Mouse (Mus musculus) intestine, postnatal 0 days (tissue): ENCODE measurements around the gene Triobp. TPM values are rescaled to one million over a fixed set of nuclear protein-coding genes. Genes with fewer than 3 reads are reported as not detected.
A peak's percentile ranks its signal among the peaks of the same experiment; 100 is the strongest.
"Not testable (repeated sequence)": the region's sequence is repeated elsewhere in the genome, so short reads cannot be mapped to it uniquely, and the experiment has no call there.

Experiments used
- ATAC-seq: fragments of 200-750 bp; cut with Nextera tagmentation; 2 replicates; pipeline ENCODE4 v1.8.0; 2017; ENCODE audit warnings: mild to moderate bottlenecking, moderate TSS enrichment, moderate library complexity
- H3K27ac ChIP-seq: fragments of 300-500 bp; sonication (generic); 2 replicates; pipeline ENCODE4 v1.5.1; 2014; ENCODE audit warnings: mild to moderate bottlenecking, low read depth, low read length, moderate library complexity
- H3K27me3 ChIP-seq: fragments of 300-500 bp; sonication (generic); replicated peaks from 2 replicates; pipeline ENCODE4 v1.6.1; 2014; ENCODE audit warnings: low read length, mixed read lengths; ENCODE audit not compliant: control insufficient read depth, insufficient read depth
- H3K36me3 ChIP-seq: fragments of 300-500 bp; sonication (generic); 2 replicates; pipeline ENCODE4 v1.6.1; 2014; ENCODE audit warnings: mild to moderate bottlenecking, moderate library complexity; ENCODE audit not compliant: control insufficient read depth, insufficient read depth
- H3K4me1 ChIP-seq: fragments of 300-500 bp; sonication (generic); replicated peaks from 2 replicates; pipeline ENCODE4 v1.6.1; 2014; ENCODE audit warnings: antibody characterized with exemption, low read length, mixed read lengths; ENCODE audit not compliant: control insufficient read depth, insufficient read depth
- H3K4me2 ChIP-seq: fragments of 300-500 bp; sonication (generic); replicated peaks from 2 replicates; pipeline ENCODE4 v1.6.1; 2014; ENCODE audit warnings: low read depth, mild to moderate bottlenecking, moderate library complexity
- H3K4me3 ChIP-seq: fragments of 300-500 bp; sonication (generic); 2 replicates; pipeline ENCODE4 v1.5.1; 2014; ENCODE audit warnings: low read depth, low read length
- H3K9ac ChIP-seq: fragments of 300-500 bp; sonication (generic); 2 replicates; pipeline ENCODE4 v1.6.1; 2014; ENCODE audit warnings: mild to moderate bottlenecking, low read depth, low read length
- H3K9me3 ChIP-seq: fragments of 300-500 bp; sonication (generic); 2 replicates; pipeline ENCODE4 v1.6.1; 2016; ENCODE audit warnings: mixed run types; ENCODE audit not compliant: control insufficient read depth
- CTCF ChIP-seq: sonication (generic); IDR thresholded peaks from 2 replicates; pipeline ENCODE4 v1.5.1; 2016; ENCODE audit warnings: low read depth, mild to moderate bottlenecking, control low read depth, antibody characterized with exemption, moderate library complexity
- WGBS: fragments of 180-500 bp; shearing (Covaris S2); extraction: QIAGEN DNeasy Blood & Tissue Kit; methylation state at CpG from one replicate; pipeline ENCODE4 v1.1.7; 2014; 5-methylcytosine and 5-hydroxymethylcytosine counted together
- polyA plus RNA-seq: library from polyadenylated mRNA; unstranded; fragments of >200 nt; fragmentation: Nextera tagmentation; extraction: Ambion mirVana; gene quantifications from 2 replicates; pipeline ENCODE4 v1.2.1, GENCODE M21; 2015

Triobp gene
- polyA plus RNA-seq, 1 experiment from 2014 or later = 39.4 TPM

DNA sequence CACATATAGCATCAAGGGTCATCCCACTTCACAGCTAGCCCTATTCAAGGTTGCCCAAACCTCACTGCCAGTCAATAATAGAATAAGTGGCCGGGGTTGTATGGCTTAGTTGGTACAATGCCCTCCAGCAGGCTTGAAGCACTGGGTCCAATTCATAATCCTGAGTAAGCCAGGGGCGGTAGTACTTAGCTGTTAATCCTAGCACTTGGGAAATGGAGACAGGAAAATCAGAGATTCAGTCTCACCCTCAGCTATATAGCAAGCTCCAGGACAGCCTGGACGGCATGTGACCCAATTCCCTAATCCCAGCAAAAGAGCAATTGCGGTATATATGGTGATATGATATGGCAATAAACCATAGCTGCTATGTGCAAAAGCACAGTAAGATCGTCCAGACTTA, 59.5 kb downstream of the Triobp start:
- Histone ChIP-seq H3K9ac (no peak overlapping the region), H3K4me1 (no peaks in the 10 kb centered on the region), H3K9me3 (no peaks in the 10 kb centered on the region), H3K4me2 (no peak overlapping the region), H3K4me3 (no peak overlapping the region), H3K36me3 (peaks cover 49% of the 10 kb centered on the region), H3K27ac (no peak overlapping the region), H3K27me3 (no peaks in the 10 kb centered on the region)
- no peak for TF ChIP-seq CTCF
- WGBS = 74% methylated on average over 5 of the region's 5 CpGs
- ATAC-seq = no peak

GRCm38 (mm10) chr15:79007836-79008235, 60.3 kb downstream of the Triobp start:
- H3K36me3 ChIP-seq = peaks cover 41% of the 10 kb centered on the region
- H3K9ac ChIP-seq, H3K27ac ChIP-seq, H3K9me3 ChIP-seq, H3K27me3 ChIP-seq, H3K4me1 ChIP-seq, ATAC-seq, H3K4me3 ChIP-seq, H3K4me2 ChIP-seq: not testable (repeated sequence)
- peak; percentile 34 for TF ChIP-seq CTCF
- 89% methylated on average over 6 of the region's 6 CpGs for WGBS

- H3K4me3 ChIP-seq = no peak overlapping the region
- no peak overlapping the region for H3K4me2 ChIP-seq
- peaks cover 23% of the 10 kb centered on the region for H3K36me3 ChIP-seq
- H3K27me3 ChIP-seq = no peaks in the 10 kb centered on the region
- TF ChIP-seq CTCF = no peak
- 69% methylated on average over 5 of the region's 5 CpGs for WGBS
- no peaks in the 10 kb centered on the region for H3K4me1 ChIP-seq
- H3K27ac ChIP-seq = no peak overlapping the region
- no peak for ATAC-seq
- no peaks in the 10 kb centered on the region for H3K9me3 ChIP-seq
- H3K9ac ChIP-seq = no peak overlapping the region
These were observed 62.2 kb downstream of the Triobp start for GRCm38 (mm10) chr15:79009734-79010133.

GRCm38 (mm10) chr15:79011550-79011949, 64.0 kb downstream of the Triobp start:
- H3K4me1 ChIP-seq = no peaks in the 10 kb centered on the region
- 61% methylated on average over 10 of the region's 10 CpGs for WGBS
- no peak for ATAC-seq
- peaks cover 6% of the 10 kb centered on the region for H3K36me3 ChIP-seq
- H3K27ac ChIP-seq = no peak overlapping the region
- H3K9ac ChIP-seq = 0 out of 2 replicates have a peak overlapping the region, but pooled peaks have one; percentile 11
- H3K9me3 ChIP-seq = no peaks in the 10 kb centered on the region
- no peak for TF ChIP-seq CTCF
- H3K4me2 ChIP-seq = no peak overlapping the region
- no peak overlapping the region for H3K4me3 ChIP-seq
- no peaks in the 10 kb centered on the region for H3K27me3 ChIP-seq

- no peak for TF ChIP-seq CTCF
- Histone ChIP-seq H3K4me1 (no peaks in the 10 kb centered on the region), H3K27me3 (no peaks in the 10 kb centered on the region), H3K9me3 (no peaks in the 10 kb centered on the region), H3K9ac (no peak overlapping the region), H3K4me2 (no peak overlapping the region), H3K27ac (no peak overlapping the region), H3K36me3 (no peaks in the 10 kb centered on the region; the same call in 1 of the 2 replicates), H3K4me3 (no peak overlapping the region)
- 64% methylated on average over 7 of the region's 7 CpGs for WGBS
- no peak for ATAC-seq
These were observed 65.9 kb downstream of the Triobp start for GRCm38 (mm10) chr15:79013382-79013781.

DNA sequence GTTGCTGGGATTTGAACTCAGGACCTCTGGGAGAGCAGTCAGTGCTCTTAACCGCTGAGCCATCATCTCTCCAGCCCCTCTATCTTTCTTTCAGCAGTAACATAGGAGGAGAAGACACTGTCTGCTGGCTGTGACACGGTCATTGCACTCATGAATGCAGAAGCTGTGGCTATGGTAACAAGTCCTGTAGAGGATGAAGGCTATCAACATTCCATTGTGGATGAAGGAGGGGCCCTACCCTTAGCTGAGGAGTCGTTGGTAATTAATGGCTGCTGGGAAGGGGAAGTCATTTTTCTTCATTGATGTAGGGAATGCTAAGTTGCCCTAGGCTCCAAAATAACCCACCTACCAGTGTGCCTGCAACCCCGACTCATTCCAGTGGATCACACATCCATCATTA, 70.7 kb downstream of the Triobp start:
- Histone ChIP-seq H3K4me3 (no peak overlapping the region), H3K9me3 (no peaks in the 10 kb centered on the region), H3K27ac (no peak overlapping the region), H3K27me3 (no peaks in the 10 kb centered on the region), H3K4me2 (no peak overlapping the region), H3K36me3 (no peaks in the 10 kb centered on the region), H3K4me1 (no peaks in the 10 kb centered on the region), H3K9ac (no peak overlapping the region)
- no peak for ATAC-seq
- TF ChIP-seq CTCF = no peak
- 41% methylated on average over 4 of the region's 4 CpGs for WGBS

DNA sequence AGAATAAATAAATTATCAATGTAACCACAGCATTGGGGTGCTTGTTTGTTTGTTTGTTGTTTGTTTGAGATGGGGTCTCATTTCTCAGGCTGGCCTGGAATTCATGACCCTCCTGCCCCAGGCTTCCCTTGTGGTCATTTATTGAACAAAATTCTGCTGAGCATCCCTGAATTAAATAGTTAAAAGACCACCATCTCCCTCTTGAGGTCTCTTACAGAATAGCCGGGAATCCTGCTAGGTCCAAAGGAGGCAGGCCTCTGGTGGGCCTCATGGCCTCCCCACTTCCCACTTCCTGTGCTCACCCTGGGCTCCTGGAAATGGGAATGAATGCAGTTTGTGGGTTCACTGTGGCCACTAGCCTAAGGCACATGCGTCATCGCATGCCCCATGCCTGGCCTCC, 71.4 kb downstream of the Triobp start:
- Histone ChIP-seq H3K4me3 (no peak overlapping the region), H3K9me3 (no peaks in the 10 kb centered on the region), H3K27me3 (no peaks in the 10 kb centered on the region), H3K4me2 (no peak overlapping the region), H3K9ac (no peak overlapping the region), H3K4me1 (no peaks in the 10 kb centered on the region), H3K27ac (no peak overlapping the region), H3K36me3 (no peaks in the 10 kb centered on the region)
- ATAC-seq = no peak
- 63% methylated on average over 3 of the region's 3 CpGs for WGBS
- TF ChIP-seq CTCF = peak; percentile 55
